Mouse (Mus musculus): ENCODE results near the gene Col16a1.

DNA sequence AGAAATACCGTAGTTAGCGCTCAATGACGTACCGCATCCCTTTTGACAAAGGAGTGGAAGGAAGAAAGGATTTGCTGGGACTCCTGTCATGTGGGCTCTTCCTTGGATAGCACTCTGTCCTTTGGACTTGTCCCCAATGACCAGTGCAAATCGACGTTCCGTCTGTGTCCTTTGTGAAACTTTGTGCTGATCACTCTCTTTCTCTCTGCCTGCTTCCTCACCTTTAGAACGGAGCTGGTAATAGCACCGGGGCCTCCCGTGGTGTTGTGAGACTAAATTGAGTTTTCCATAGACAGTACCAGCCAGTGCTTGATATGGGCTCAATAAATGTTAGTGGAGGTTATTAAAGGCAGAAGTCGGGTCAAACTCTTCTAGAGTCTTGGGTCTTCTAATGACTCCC is 6.6 kb upstream of the Col16a1 start:
- TF ChIP-seq HCFC1 (IDR thresholded peaks at IDR 0.05; ENCODE audit: borderline replicate concordance, insufficient read depth, low read length) (no peak), ZC3H11A (IDR thresholded peaks at IDR 0.05; ENCODE audit: borderline replicate concordance, low read depth, low read length) (no peak), MAFK (IDR thresholded peaks at IDR 0.05; ENCODE audit: insufficient read depth, low read depth, low read length) (no peak), ZNF384 (IDR thresholded peaks at IDR 0.05; ENCODE audit: low read depth, low read length) (no peak), CHD2 (IDR thresholded peaks at IDR 0.05; ENCODE audit: low read depth, low read length) (no peak)

All from ES-E14 (cell line).